Mouse (Mus musculus): ENCODE data around the gene Ap5z1. TPM values are rescaled to one million over a fixed set of nuclear protein-coding genes. Genes with fewer than 3 reads are reported as not detected.
A peak's percentile ranks its signal among the peaks of the same experiment; 100 is the strongest.

Ap5z1 gene
- total RNA-seq, 2 experiments from 2014 or later: 7.3 to 8.1 TPM

DNA sequence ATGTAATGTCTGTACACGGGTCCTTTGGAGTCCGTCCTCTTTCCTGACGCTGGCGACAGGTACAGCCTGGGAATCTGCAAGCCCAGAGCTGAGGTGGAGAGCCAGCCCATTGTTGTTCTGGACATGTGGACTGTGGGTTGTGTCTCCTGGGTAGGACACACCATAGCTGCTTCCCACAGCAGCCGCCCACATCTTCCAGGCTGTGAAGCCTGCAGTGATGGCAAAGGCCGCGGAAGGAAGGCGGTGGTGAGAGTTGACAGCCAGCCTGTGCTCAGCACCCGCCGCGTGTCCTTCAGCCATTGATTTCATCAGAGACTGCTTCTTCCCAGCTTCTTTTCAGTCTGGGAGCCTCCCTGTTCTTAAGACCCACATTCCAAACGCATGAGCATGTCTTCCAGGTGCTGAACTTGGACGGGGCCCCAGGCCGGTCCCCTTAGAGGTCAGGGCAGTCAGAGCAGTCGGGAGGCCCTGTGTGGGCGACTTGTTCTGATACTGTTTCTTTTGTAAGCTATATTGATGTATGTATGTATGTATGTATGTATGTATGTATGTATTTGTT lies 25.3 kb upstream of the Ap5z1 start:
- no peak for DNase-seq (ENCODE audit: low spot score in 2 of 2)

DNA sequence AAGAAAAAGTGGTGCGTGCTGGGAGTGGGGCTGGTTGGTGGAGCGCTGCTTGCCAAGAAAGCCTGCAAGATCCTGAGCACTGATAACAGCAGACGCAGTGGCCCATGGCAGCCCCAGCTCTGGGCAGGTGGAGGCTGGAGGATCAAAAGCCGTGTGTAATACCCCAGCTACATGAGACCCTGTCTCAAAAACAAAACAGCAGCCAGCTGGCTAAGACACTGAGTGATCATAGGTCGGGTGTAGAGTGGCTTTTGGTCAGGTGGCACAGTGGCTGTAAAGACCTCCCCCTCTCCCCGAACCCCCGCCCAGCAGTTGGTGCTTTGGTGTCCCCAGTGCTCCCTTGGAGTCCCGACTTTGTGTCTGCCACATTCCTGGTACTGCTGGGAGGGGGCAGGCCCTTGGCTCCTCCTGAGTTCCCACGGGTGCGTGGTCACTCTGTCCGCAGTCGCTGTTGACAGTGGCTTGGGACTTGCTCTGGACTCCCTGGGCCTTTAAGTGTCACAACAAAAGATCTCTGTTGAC lies 23.8 kb upstream of the Ap5z1 start:
- DNase-seq (ENCODE audit: low spot score in 2 of 2): no peak

DNA sequence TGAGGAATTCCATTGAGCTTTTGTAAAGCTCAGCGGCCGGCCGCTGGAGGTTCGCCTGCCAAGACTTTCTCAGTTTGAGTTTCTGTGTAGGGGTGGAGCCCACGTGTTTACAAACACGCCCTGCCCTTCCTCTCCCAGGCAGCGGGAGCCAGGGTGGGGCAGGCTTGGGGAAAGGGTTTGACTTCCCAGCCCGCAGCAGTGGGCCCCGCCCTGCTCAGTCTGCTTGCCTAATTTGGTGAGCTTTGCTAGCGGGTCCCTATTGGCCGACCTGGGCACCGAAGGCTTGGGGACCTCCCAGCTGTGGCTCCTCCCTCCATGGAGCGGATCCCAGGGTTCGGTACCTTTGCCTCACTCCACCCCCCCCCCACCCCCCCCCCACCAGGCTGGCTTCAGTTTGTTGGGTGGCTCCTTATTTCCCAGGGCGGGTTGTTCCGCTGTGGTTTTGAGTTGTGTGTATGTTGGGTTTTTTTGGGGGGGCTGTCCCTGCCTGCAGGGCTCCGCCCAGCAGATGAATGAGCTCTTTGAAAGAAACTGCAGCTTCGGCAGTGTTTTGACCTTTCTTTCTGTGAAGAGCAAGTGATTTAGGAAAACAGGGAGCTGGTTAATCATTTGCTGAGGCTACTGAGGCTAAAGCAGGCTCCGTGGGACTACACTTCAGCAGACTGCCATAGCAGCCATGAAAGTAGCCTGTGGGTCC lies 23.1 kb upstream of the Ap5z1 start:
- peak; percentile 83 to 91 for DNase-seq (ENCODE audit: low spot score in 2 of 2)

DNA sequence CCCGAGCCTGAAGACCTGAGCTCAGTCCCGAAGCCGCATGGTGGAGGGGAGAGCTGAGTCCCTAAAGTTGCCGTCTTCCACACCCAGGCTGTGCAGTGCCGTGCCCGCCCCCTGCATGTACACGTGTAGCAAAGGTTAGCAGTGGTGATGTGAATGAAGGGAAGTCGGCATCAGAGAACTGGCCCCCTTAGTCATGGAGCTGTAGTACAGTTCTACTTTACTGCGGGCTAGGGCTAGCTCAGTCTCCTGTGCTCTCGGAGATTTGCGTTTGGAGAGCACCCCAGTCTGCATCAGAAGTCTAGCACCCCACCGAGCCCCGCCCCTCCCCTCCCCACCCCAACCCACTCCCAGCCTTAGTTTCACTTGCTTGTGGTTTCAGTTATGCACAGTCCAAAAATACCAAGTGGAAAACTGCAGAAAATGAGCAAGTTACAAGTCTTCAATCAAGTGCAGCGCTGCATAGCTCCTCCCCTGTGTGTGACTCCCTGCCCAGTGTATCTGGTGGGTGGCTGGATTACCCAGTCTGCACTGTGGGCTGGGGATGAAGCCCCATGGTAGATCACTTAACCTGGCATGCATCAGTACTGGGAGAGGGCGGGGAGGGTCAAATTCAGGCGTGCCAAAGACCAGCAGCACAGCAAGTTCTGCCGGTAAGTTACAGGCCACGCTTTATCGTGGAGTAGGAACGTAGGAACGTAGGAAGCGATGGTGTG lies 22.3 kb upstream of the Ap5z1 start:
- no peak for DNase-seq (ENCODE audit: low spot score in 2 of 2)

DNA sequence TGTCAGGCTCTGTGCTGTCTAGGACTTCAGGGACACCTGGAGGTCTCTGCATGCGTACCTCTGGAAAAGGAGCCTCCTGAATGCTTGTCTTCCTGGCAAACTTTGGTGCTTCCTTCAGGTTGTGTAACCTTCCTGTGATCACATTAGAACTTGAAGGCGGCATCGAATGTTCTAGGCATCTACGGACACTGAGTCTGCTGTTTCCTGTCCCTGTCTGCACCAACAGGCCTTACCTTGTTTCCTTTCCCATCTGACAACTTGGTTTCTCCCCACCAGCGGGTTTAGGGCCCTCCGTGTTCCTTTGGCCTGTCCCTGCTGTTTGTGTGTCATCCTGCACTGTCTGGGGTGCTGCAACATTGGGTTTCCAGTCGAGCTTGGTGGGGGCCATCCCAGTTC lies 21.7 kb upstream of the Ap5z1 start:
- DNase-seq (ENCODE audit: low spot score in 2 of 2): no peak

DNA sequence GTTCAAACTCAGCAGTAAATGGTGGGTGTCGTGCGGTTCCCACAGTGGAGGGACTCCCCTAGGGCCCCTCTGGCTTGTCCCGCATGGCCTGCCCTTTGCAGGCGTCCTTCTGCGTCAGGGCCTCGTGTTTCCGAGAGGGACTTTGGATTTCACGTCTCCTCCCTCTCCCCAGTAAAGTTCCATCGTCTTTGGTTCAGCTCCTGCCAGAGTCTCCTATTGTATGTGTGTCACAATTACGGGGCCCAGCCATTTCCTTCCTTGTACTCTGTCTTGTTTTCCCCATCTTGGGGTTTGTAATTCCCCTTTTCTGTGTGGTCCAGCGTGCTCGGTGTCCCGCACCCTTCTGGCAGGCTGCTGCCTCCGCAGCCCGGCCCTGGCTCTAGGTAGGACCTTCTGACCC lies 20.2 kb upstream of the Ap5z1 start:
- no peak for DNase-seq (ENCODE audit: low spot score in 2 of 2)

DNA sequence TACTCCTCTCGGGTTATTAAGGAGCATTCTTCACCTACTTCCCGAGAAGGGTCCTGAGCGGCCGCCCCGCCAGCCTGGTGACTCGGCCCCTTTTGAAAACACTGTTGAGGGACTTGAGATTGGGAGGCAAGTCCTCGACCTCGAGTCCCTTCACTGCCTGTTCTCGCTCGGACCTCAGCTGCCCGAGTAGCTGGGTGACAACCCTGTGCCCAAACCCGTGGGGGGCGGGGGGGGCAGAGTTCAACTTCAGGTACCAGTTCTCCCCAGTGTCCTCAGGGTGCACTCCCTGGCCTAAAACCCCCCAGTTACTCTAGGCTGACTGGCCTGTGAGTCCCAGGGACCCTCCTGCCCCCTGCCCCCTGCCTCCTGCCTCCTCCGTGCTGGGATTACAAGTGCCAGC lies 19.8 kb upstream of the Ap5z1 start:
- no peak for DNase-seq (ENCODE audit: low spot score in 2 of 2)

DNA sequence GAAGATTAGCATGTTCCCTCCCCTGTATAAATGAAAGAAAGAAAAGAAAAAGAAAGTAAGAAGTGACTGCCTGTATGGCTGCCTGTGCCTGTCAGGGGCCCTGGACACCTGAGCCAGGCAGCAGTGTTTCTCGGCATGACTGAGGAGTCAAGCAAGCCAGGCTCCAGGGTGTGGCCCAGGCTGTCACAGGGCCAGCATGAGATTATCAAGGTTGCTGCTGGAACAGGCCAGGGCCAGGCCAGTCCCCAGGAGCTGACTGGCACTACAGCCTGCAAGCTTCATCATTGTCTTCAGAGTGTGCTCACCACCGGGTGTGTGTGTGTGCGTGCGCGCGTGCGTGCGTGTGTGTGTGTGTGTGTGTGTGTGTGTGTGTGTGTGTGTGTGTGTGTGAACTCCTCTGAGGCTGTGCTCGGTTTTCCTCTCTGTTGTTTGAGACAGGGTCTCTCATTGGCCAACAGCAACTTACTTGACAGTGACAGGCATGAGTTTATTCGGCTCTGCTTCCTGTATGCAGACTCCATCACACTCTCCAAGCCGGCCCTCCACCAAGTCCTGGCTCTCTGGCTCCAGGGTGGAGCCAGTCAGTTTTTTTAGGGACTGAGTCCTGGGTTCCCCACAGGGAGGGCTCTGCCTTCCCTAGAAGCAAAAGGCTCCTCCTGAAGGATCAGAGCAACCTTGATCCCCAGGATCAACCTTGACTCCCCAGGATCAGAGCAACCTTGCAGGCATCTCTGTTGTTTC lies 18.8 kb upstream of the Ap5z1 start:
- no peak for DNase-seq (ENCODE audit: low spot score in 2 of 2)

DNA sequence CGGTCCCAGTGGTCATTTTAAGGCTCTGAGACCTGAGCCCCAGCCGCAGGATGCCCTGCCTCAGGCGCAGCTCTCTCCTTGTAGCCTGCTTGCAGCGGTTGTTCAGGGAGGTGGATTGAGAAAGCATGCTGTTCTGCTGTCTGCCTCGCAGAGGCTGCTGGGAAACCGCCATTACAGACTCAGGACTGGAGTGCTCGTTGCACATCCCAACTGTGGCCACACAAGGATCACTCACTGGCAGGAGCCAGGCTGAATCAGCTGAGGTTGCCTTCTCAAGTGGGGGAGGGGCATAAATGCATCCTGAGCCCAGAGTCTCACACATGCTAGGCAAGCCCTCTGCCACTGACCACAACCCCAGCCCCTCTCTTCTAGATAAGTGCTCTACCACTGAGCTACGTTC lies 18.0 kb upstream of the Ap5z1 start:
- DNase-seq (ENCODE audit: low spot score in 2 of 2): no peak

DNA sequence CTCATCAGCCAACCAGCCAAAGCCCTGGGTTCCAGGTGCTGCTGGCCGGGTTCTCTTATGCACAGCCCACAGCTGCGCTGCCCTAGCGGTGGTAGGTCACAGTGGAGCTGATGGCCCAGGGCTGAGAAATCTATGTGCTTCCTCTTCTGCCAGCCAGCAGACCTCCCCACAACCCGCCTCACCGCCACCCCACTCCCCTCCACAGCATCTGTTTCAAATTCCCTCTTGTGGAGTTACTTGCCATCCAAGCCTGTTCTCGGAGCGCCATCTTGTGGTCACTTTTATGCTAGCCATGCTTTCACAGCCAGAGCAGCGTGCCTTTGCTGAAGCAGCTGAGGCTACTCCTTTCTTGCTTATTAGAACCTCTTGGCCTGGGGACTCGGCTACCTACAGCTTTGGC lies 15.7 kb upstream of the Ap5z1 start:
- peak; percentile 86 to 89 for DNase-seq (ENCODE audit: low spot score in 2 of 2)

DNA sequence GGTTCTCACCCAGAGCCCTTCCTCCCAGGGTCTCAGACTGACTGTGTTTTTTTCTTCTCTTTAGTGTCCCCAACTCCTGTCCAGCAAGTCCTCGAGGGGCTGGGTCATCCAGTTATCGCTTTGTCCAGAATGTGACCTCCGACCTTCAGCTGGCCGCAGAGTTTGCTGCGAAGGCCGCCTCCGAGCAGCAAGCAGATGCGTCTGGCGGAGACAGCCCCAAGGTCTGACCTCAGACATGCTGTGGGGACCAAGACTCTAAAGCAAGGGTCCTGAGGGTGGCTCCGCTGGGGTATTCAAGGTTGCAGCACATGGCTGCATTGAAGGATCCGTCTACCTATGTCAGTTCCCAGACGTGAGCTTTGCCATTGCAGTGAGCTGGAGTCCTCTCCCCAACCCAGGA lies 15.1 kb upstream of the Ap5z1 start:
- DNase-seq (ENCODE audit: low spot score in 2 of 2): no peak

DNA sequence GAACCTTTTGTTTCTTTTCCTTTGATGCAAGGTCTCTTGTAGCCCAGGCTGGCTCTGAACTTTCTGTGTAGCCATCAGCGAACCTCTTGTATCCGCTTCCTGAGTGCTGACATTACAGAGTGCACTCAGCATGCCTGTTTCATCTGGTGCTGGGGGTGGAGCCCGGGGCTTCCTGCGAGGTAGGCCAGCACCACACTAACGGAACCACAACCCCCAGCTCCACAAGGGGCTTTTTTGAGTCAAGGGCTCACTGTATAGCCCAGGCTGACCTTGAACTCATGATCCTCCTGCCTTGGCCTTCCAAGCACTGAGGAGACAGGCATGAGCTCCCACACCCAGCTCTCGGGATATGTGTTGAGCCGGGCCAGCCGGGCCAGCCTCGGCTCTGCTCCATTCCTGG lies 12.9 kb upstream of the Ap5z1 start:
- no peak for DNase-seq (ENCODE audit: low spot score in 2 of 2)

DNA sequence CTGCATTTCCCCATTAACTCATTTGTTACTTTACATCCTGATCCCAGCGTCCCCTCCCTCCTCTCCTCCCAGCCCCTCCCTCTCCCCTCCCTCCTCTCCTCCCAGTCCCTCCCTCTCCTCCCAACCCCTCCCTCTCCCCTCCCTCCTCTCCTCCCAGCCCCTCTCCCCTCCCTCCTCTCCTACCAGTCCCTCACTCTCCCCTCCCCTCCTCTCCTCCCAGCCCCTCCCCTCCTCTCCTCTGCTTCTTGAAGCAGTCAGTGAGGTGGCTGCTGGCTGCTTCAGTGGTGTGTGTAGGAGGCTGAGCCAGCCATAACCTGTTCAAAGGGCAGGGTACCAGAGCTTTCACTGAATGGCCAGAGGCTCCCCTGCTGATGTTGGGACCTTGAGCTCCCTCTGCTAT lies 12.0 kb upstream of the Ap5z1 start:
- DNase-seq (ENCODE audit: low spot score in 2 of 2): no peak

DNA sequence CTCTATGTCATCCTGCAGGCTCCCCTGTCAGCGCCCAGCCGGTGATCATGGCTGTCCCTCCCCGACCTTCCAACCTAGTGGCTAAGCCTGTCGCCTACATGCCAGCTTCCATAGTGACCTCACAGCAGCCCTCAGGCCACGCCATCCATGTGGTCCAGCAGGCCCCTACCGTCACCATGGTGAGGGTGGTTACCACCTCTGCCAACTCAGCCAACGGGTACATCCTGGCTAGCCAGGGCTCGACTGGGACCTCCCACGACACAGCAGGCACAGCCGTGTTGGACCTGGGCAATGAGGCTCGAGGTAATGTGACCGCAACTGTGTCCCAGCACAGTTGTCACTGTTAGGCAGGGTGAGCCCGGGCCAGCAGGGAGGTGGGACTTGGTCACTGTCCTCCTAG lies 10.0 kb upstream of the Ap5z1 start:
- DNase-seq (ENCODE audit: low spot score in 2 of 2): no peak

DNA sequence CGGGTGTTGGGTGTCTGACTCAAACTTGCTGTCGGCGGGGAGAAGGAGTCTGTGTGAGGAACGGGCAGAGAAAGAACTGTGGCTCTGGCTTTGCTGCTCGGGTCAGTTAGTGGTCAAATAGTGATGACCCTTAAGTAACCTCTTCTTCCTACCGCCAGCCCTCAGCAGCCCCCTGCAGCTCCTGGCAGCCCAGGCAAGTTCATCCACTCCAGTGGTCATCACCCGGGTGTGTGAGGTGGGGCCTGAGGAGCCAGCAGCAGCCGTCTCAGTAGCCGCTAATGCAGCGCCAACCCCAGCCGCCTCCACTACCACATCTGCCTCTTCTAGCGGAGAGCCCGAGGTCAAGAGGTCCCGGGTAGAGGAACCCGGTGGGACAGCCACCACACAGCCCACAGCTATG lies 7.4 kb upstream of the Ap5z1 start:
- DNase-seq (ENCODE audit: low spot score in 2 of 2): no peak

DNA sequence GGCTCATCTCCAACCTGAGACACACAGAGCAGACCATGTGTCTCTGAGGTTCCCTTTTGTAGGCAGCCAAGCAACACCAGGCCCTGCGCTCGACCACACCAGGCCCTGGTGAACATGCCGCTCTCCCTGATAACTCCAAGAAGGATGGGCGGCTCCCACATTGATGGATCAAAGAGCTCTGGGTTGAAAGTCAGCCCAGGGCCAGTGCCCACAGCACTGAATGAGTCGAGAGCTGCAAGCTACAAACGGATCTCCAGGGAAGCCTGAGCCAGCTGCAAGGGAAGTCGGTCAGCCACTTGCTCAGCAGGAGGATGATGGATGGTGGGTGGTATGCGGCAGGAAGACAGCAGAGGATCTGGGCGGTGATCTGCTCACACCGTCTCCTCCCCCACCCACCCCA lies 6.4 kb upstream of the Ap5z1 start:
- no peak for DNase-seq (ENCODE audit: low spot score in 2 of 2)

DNA sequence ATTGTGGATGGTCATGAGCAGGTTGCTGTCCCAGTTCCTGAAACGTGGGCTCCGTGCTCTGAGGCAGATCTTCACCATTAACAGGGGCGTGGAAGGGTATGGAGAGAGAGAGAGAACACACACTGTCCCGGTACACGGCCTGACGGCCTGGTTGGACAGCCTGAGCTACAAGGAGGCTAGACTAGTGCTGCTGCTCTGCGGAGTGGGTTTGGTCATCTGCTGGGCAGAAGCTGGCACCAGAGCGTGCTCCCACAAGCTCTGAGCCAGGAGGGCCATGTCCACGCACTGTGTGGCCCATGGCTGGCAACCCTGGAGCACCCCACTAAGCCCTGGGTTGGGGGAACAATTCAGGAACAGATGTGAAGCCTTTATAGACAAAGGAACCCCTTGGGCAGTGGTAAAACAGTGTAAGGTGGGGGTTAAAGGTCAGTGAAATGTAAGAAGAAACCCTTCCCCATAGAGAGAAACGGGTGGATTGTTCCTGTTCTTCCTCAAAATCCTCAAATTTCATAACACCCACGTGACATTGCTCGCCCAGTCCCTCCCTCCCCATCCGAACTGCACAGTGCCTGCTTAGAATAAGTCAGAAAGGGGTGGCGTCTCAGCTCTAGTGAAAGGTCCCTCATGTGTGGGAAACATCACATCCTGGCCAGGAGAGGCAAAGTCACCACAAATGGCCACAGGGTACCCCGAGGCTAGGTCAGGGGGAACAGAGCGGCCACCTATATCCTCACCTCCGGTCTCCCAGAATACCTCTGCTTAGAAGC lies 4.8 kb upstream of the Ap5z1 start:
- no peak for DNase-seq (ENCODE audit: low spot score in 2 of 2)

DNA sequence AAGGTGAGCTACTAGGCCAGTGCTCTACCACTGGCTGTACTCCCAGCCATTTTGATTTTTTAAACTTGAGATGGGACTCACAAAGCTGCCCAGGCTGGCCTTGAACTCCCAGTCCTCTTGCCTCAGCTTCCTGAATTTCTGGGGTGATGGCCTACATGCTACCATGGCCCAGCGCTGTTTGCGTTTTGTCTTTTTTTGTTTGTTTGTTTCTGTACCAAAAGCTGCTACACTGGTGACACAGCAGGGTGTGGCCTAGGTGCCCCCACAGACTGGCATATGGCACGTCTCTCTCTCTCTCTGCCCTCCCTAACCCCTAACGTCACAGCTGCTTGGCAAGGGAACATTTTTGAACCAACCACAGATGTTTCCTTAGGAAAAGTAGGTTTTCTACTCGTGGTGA lies 3.9 kb upstream of the Ap5z1 start:
- DNase-seq (ENCODE audit: low spot score in 2 of 2): no peak

DNA sequence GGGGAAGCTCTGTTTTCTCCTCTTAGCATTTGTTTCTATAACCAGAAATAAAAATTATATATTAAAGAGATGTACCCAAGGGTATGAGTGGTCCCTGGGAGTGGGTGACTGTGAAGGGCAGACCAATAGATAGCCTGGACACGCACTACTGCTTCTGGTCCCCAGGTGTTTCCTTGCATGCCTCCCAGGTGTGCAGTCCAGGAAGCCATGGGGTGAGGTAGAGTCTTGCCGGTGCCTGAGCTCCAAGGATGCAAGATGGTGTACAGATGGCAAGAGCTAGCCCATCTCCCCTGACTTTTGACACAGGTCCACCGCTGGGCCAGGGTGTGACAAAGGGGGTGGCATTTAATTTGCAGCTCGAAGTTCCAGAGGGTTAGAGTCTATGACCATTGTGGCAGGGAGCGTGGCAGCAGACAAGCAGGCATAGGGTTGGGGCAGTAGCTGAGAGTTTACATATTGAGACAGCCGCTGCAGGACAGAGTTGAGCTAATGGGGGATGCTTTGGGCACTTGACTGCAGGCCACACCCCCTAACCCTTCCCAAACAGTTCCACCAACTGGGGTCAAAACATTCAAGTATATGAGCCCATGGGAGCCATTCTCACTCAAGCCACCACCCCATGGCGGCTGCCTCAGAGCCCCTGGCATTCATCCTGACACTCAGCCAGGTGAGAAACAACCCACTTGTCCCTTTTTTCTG lies 1.7 kb upstream of the Ap5z1 start:
- no peak for DNase-seq (ENCODE audit: low spot score in 2 of 2)

DNA sequence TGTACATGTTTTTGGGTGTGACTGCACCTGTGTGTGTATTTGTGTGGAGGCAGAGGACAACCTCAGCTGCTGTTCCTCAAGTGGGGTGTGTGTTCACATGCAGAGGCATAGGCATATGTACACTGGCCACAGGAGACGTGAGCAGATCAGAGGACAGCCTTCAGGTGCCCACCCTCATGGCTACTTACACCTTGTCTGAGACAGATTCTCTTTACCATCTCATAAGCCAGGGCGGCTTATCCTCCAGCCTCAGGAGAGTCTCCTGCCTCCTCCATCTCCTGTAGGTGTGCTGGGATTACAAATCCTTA lies 1.1 kb upstream of the Ap5z1 start:
- DNase-seq (ENCODE audit: low spot score in 2 of 2): no peak

DNA sequence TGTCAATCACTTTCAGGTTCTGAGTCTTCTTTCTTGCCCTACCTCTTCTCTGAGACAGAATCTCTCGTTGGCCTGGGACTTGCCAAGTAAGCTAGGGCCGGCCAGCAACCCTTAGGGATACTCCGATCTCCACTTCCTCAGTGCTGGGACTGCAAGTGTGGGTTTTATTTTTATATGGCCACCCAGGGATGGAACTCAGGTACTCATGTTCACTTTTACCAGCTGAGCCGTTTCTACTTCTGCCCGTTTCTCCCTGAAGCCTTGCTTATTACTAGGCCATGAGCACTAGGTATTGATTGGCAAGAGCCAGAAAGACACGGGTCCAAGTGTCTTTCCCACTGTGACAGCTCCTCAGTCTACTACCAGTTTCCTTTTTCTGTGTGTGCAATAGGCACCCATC lies 733 bp upstream of the Ap5z1 start:
- DNase-seq (ENCODE audit: low spot score in 2 of 2): no peak
